Mouse (Mus musculus): ENCODE measurements around the gene E2f8.

E2f8 gene

DNA sequence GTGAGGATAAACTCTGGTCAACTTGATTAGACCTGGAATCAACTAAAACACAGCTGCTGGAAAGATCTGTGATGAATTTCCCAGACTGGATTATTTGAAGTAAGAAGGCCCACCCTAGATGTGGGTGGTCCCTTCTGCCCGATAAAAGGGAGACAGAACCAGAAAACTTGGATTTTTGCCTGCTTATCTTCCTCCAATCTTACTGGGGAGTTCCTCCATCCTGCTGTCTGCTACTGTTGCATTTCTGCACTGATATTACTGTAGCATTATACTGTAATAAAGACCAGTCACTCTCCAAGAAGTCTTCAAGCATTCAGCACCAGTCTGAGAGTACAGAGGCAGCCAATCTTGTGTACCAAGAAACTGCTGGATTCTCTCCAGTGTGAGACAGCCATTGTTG is 23.1 kb downstream of the E2f8 start:
- no peak for DNase-seq (ENCODE audit: low read depth, low spot score)

DNA sequence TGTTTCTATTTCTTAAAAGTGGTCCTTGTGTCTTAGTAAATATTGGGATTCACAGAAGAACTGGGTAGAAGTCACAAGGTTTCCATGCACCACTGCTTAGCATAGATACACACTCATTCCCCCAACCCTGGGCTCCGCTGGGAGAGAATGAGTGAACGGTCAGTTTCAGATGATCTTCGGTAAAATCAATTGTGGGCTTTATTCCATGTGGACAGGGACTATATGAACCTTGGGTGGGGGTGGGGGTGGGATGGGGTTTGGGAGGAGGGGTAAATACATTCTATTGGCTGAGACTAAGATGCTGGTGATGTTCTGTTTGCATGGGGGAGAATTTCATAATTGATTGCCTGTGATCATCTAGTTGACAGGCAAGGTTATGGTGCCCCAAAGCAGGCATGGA is 25.9 kb downstream of the E2f8 start:
- no peak for DNase-seq (ENCODE audit: low read depth, low spot score)

DNA sequence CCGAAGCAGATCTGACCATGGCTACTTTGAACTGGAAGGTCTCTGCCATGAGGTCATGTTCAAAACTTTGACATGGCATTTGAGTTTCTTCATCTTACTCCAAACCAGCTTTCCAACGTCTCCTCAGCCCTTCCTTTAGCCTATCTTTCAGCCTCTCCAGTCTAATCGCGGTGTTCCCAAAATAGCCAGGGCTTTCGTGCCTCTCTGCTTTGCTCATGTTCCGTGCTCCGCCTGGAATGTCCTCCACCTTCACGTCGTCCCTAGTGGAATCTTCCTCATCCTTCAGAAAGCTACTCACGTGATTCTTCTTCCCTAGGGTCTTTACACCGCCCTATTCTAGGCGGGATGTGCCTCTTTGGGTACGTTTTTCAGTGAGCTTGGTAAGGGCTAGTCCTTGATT is 27.9 kb downstream of the E2f8 start:
- DNase-seq (ENCODE audit: low read depth, low spot score) = no peak

DNA sequence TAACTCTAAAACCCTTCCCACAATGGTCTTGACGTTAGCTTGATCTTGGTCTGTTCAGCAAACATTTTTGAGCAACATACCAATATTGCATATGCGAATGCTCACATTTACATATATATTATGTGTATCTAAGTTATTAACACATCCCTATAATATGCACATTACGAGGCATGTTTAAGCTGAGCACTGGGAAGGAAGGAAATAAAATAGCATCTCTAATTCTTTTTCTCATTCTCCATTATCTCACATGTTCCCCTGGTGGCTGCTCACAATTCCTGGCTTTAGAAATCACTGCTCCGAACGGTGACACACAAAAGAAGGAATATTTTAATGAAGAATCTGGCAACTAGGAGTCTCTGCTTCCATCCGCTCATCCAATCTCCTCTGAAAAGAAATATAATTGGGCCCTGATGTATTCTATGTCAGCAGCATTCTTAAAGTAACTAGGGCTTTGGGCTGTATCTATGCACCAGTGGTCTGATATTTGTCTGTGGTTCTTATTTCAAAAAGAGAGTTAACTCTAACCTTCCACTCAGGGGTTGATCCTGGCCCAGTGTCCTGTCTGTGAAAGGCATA is 29.8 kb downstream of the E2f8 start:
- DNase-seq (ENCODE audit: low read depth, low spot score) = no peak

DNA sequence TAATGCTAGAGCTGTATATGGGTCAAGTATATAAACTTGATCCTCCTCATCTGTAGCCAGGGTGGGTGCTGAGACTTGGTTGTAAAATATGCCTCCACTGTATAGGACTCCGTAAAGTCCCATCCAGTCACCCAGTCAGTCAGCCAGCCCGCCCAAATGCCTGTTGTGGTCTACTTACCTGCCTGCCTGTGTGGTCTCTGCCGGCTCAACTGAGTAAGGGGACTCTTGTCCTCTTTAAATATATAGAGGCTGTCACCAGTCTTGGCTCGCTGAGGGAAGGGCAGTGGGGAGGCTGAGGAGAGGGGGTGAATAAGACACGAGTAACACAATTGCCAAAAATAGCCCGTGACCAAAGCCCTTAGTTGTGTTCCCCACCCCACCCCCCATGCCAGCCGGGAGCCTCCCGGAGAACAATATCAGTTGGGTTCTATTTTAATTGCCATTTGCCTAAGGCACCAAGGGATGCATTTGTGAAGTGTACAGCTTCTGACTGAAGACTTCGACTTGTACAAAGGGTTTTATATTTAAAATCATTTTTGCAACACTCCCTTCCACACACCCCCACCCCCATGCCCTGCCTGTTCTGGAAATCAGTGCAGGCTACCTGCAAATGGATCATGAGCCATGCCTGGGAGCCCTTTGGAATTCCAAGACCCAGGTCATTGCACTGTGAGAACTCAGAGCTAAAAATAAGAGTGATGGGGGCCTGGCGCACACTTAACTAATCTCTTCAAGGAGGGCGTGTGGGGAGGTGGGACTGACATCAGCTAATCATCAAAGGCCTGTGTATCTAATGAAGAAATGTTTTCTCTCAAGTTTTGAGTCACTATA is 33.4 kb downstream of the E2f8 start, which contains the start of gene Csrp3:
TSS of gene Csrp3 (minus strand) at position 214 of the 831 bp plus-strand sequence.
- no peak for DNase-seq (ENCODE audit: low read depth, low spot score)

- DNase-seq (ENCODE audit: low read depth, low spot score) = no peak
Observed at GRCm38 (mm10) chr7:48846755-48847154, 34.6 kb downstream of the E2f8 start.

- DNase-seq (ENCODE audit: low read depth, low spot score) = peak; percentile 27
Observed at GRCm38 (mm10) chr7:48845213-48845973, 36.0 kb downstream of the E2f8 start.

DNA sequence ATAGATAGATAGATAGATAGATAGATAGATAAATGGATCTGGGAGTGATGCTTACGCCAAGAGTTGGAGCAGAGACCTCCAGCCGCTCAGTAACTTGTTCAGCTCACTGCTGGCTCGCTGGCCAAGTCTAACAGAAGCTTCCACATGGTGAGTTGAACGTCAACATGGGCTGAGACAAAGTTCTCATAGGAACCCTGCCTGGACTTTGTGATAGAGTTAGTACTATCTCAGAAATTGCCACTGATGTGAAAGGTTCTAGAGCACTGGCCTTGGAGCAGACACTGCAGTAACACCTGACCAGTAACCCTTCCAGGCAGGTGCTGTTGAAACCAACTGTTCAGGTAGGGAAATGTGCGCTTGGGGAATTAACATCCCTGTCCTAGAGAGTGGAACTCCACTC is 37.9 kb downstream of the E2f8 start:
- no peak for DNase-seq (ENCODE audit: low read depth, low spot score)

- no peak for DNase-seq (ENCODE audit: low read depth, low spot score)
Observed at GRCm38 (mm10) chr7:48842353-48842752, 39.0 kb downstream of the E2f8 start.

- DNase-seq (ENCODE audit: low read depth, low spot score) = no peak
Observed at GRCm38 (mm10) chr7:48841538-48841937, 39.9 kb downstream of the E2f8 start.

- DNase-seq (ENCODE audit: low read depth, low spot score) = no peak
Observed at GRCm38 (mm10) chr7:48840545-48840944, 40.9 kb downstream of the E2f8 start.

- DNase-seq (ENCODE audit: low read depth, low spot score) = no peak
Observed at GRCm38 (mm10) chr7:48838434-48838833, 43.0 kb downstream of the E2f8 start.

DNA sequence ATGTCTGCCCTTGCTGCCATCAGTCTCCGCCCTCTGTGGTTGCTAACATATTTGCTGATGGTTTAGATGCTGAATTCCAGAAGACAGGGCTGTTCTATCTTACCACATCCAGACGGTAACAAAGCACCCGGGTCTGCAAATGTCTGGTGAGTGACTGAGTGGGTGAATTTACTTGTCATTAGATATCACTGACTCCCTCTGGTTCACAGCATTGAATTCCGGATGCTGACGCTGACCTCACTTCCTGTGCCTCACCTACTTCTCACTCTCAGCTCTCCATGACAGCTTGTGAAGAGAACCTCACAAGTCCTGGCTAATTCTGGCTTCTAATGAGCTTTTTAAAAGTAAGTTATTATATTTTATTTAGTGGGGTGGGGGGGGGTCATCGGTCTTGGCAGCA is 44.4 kb downstream of the E2f8 start:
- no peak for DNase-seq (ENCODE audit: low read depth, low spot score)

GRCm38 (mm10) chr7:48834989-48835626 is 46.3 kb downstream of the E2f8 start:
- DNase-seq (ENCODE audit: low read depth, low spot score) = no peak

- DNase-seq (ENCODE audit: low read depth, low spot score) = no peak
Observed at GRCm38 (mm10) chr7:48834371-48834970, 46.9 kb downstream of the E2f8 start.

GRCm38 (mm10) chr7:48832735-48833134 is 48.7 kb downstream of the E2f8 start:
- DNase-seq (ENCODE audit: low read depth, low spot score) = no peak

- no peak for DNase-seq (ENCODE audit: low read depth, low spot score)
Observed at GRCm38 (mm10) chr7:48830395-48830794, 51.0 kb downstream of the E2f8 start.

DNA sequence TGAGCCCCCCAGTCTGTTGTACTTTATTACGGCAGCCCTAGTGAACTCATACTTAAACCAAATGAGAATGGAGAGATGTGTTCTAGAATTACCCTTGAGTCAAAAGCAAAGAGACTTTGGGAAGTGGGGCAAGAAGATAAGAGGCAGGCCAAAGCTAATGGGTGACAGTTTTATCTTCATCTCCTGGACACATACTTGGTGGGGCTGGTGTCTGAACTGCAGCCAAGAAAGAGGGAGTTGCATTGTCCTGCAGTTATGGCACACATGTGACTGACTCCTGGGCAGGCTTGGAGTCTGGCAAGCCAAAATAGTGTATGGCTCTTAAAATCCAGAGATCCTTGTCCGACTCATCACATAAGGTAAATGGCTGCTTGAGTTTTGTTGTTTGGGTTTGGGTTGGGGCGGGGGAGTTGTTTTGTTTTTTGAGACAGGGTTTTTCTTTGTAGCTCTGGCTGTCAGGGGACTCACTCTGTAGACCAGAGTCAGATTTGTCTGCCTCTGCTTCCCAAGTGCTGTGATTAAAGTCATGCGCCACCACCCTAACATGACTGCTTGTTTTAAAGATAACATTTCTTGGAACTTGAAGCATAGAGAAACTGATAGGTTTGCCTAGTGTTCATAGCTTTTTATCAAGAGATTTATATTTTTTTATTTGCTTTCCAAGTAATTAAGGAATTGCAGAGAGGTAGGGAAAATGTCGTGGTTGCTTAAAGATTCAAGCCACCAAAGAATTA is 52.1 kb downstream of the E2f8 start:
- no peak for DNase-seq (ENCODE audit: low read depth, low spot score)

GRCm38 (mm10) chr7:48825170-48825569 is 56.2 kb downstream of the E2f8 start:
- DNase-seq (ENCODE audit: low read depth, low spot score) = no peak

- no peak for DNase-seq (ENCODE audit: low read depth, low spot score)
Observed at GRCm38 (mm10) chr7:48824671-48825070, 56.7 kb downstream of the E2f8 start.

GRCm38 (mm10) chr7:48823621-48824020 is 57.8 kb downstream of the E2f8 start:
- DNase-seq (ENCODE audit: low read depth, low spot score) = no peak

Data from embryo, embryonic 11.5 days (tissue).